Mouse (Mus musculus) left cerebral cortex, postnatal 14 days (tissue): ENCODE measurements around the gene 0610030E20Rik. TPM values are rescaled to one million over a fixed set of nuclear protein-coding genes. Genes with fewer than 3 reads are reported as not detected.
A peak's percentile ranks its signal among the peaks of the same experiment; 100 is the strongest.

Source experiments
- DNase-seq, 2 experiments: peaks; one replicate each; pipeline ENCODE4 v3.0.0; 2021 to 2022; ENCODE audit warnings: low spot score in 2 of 2, mixed read lengths in 1 of 2
- intact Hi-C: fragments of 180-260 bp; cut with DNase I; formaldehyde crosslinking; loops from one replicate; pipeline ENCODE4 v1.15.1; 2025
- total RNA-seq, 2 experiments: library from RNA; stranded (reverse); gene quantifications; 2 replicates each; pipeline ENCODE4 v1.2.3; 2021

0610030E20Rik gene
- total RNA-seq, 2 experiments from 2014 or later, result 13.2 to 15.4 TPM

DNA sequence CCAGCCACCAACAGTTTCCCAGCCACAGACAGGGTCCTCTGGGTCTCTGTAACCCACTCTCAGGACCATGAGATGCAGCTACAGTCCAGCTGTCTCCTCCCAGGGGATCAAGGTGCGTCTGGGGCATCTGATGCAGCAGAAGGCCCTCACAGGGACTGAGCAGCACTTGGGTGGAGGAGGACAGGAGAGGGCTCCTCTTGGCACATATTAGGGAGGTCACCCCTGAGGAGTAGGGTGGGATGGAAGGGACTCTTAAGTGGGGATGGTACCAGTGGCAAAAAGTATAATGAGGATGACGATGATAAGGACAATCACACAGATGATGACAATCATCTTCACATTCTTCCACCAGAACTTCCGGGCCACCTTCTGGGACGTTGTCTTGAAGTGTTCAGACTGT lies 38.1 kb downstream of the 0610030E20Rik start:
- no peak for DNase-seq
- intact Hi-C loops, result no loop called here

DNA sequence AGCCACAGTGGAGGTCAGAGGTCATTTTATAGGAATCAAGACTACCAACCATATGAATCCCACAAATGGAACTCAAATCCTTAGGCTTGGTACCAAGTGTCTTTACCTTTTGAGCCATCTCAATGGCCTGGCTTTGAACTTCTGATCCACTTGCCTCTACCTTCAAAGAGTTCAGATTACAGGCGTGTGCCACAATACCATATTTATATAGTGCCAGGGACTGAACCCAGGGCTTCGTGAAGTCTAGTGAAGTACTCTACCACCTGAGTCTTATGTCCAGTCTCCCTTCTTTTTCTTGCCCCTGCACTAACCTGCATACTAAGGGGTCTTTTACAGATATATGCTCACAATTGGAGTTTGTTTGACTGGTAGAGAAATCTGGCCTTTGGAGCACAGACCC lies 39.4 kb downstream of the 0610030E20Rik start:
- DNase-seq, result no peak
- intact Hi-C loops, result no loop called here

DNA sequence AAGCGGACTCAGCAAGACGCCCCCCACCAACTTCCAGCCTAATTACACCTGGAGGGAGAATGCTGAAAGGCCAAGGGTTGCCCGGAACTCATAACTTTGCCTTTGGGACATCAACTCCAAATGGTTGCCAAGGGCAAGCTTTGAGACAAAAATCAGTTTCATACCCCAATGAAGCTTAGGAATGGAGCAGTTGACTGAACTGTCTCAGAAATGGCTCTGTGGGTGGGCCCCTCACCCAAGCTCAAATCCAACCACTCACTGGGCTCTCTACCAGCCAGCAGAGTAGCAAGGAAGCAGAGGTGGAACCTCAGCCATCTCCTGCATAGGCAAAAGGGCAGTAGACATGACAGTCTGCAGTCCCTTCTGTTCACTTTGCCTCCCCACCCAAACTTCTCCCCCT lies 40.7 kb downstream of the 0610030E20Rik start:
- intact Hi-C loops, result no loop called here
- no peak for DNase-seq

DNA sequence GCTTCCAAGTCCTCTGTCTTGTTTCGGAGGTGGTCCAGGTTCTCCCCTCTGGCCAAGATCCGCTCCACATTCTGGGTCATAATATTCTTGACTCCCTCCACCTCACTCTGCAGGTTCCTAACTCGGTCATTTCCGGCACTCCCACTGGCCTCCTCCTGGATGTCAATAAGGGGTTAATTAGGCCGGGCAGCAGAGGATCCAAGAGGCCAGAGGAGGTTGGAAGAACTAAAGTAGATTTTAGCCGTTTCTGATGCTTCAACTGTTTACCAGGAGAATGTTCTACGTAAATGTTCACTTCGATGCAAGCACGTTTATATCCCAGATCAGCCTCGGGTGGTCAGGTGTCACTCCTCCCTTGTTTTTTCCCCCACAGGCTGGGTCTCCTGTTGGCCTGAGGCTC lies 41.1 kb downstream of the 0610030E20Rik start:
- DNase-seq, result no peak
- intact Hi-C loops, result no loop called here

DNA sequence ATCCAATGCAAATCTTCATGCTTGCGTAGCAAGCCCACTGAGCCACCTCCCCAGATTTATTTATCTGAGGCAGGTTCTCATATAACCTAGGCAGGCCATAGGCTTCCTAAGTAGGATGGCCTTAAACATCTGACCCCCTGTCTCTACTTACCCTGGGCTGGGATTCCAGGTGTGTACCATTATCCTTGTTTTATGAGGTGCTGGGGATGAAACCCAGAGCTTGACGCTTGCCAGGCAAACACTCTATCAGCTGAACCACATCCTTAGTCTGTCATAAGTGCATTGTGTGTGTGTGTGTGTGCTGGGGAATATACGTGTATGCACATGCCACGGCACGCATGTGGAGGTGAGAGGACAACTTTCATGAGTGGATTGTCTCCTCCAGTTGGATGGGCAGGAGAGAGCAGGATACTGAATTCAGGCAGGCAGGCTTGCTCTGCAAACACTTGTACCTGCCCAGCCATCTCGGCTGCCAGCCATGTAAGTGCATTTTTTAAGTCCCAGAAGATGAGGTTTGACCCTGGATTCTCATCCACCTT lies 41.7 kb downstream of the 0610030E20Rik start:
- intact Hi-C loops, result no loop called here
- DNase-seq, result no peak

DNA sequence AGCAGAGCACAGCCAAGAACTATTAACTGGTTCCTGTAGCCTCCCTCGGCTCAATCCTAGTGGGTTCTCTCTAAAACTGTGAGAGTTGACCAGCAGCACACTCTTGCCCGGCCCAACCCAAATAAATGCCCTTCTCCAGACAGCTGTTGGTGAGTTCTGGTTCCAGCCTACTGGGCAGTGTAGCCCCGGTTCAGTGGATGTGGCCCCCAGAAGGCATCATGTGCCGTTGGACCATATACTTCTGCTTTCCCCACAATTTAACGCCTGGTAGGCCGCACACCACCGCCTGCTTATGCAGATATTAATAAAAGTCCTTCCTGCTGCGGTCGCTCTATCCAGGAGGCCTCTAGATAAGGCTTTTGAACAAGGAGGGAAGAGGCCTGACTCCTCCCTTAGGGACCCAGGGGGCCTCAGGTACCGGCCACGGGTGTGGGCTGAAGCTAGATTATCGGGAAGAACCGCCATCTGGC lies 42.4 kb downstream of the 0610030E20Rik start:
- intact Hi-C loops, result no loop called here

DNA sequence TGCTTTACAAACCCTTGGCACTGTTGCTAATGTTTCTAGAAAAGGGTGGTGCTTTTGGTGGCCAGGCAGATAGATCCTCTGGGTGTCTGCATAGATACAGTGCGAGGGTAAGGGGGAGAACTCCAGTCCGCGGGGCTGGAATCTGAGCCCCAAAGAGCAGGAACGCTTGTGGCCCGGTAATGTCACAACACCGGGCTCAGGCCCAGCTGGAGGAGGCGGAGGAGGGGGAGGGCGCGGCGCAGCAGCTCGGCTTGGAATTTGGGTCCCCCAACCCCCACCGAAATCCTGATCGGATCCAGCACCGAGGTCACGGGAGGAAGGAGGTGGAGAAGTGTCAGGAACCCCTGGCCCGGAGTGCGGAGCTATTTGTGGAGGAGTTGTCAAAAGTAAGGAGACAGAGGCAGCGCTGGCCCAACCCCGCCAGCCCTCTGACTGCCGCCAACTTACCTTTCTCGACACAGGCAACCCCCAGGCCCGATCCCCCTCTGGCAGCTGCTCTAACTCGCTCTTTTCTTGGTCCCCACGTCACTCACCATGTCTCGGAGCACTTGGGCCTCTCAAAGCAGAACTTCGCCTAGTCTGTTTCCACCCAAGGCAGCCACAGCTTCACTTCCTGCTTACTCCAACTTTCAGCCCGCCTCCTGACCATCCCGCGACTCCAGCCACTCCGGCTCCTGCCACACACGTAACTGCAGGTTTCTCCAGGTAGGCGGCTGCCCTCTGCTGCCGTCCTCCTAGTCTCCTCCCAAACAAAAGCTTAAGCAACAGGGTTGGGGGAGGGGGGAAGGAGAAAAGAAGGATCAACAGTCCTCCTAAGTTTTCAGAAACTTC lies 43.0 kb downstream of the 0610030E20Rik start, which contains the start of gene Vamp8:
TSS of gene Vamp8 (minus strand) at position 763 of the 831 bp plus-strand sequence.
- intact Hi-C loops, result no loop called here
- peak; percentile 23 to 34 for DNase-seq

More for the DNA sequence above, 42.4 kb downstream of the 0610030E20Rik start:
- DNase-seq, result no peak

DNA sequence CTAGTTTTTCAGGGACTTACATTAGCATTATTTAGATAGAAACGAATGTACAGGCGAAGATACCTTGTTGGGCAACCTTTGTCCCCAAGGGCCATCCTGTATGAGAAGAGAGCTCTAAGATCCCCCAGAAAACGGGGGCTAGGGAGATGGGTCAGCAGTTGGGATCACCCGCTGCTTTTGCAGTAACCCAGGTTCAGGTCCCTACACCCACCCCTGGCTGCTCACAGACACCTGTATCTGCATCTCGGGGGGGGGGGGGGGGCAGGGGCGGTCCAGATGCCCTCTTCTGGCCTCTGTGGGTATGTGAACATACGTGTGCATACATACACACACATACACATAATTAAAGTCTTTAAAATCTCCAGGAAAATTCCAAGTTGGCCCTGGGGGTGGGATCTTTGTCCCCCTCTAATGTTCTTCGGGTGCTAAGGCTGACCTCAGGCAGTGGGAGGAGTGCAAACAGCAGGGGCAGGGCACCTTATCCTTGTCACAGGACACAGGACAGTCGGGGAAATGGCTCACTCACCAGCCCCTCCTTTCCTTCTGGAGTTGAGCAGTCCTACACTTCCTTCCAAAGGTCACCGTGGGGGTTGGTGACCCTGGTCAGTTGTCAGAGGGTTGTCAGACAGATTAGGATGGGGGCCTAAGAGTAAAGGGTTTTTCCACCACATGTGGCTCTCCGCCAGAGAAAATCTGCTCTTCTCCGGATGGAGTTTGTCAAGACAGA lies 43.8 kb downstream of the 0610030E20Rik start:
- DNase-seq, result no peak
- intact Hi-C loops, result no loop called here

DNA sequence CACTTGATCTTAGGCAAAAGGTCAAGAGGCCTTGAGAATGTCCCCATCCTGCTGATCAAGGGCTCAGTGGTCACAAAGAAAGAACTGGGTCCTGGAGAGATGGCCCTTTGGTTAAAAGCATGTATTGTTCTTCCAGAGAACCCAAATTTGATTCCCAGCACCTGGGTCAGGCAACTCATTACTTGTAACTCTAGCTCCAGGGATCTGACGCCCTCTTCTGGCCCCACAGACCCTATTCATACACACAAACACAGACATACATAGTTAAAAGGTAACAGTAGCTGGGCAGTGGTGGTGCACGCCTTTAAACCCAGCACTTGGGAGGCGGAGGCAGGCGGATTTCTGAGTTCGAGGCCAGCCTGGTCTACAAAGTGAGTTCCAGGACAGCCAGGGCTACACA lies 45.2 kb downstream of the 0610030E20Rik start:
- intact Hi-C loops, result no loop called here

DNA sequence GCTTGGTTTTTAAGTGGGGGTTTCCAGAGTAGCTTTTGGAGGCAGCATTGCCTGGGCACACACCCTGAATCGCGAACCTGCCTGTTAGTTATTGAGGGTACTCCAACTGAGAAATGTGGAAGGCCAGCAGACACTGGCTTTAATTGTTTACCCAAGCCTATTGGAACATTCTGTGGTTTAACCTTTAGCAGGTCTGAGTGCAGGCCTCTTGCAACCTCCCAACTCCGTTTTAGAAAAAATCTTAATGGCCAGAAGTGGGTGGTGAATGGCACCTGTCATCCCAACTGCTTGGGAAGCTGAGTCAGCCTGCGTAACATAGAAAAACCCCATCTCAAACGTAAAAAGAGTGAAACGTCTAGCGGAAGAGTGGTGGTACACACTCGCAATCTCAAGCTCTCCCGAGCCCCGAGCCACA lies 49.7 kb downstream of the 0610030E20Rik start:
- intact Hi-C loops, result no loop called here
- no peak for DNase-seq

More for the DNA sequence above, 45.2 kb downstream of the 0610030E20Rik start:
- DNase-seq, result no peak

DNA sequence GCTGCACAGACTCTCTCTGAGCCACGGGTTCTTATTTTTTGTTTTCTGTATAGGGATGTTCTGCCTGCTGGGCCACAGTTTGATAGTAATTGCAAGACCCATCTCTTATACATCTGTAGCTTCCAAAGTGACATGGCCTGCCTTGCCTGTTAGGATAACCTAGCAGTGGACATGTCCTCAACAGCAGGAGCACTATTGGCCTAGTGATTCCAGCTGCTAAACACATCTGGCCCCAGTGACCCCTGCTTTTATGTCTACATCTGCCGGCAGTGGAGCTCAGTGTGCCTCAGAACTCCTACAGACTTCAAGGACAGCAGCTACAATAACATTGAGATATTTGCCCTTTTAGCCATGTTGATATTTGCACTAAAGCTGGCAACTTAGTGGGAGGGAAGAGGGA lies 52.9 kb downstream of the 0610030E20Rik start:
- intact Hi-C loops, result no loop called here
- DNase-seq, result no peak

DNA sequence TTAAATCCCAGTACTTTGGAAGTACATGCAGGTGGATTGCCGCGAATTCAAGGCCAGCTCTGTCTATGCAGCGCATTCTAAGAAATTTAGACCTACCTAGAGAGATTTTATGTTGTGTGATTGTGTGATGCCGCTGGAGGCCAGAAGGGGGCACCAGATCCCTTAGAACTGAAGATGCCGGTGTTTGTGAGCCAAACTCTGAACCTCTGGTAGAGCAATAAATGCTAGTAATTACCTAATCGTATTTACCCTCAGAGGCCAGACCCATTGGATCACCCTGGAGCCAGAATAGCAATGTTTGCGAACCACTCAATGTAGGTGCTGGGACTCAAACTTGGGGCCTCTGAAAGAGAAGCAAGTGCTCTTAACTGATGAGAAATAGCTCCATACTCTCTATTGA lies 54.8 kb downstream of the 0610030E20Rik start:
- DNase-seq, result peak; percentile 76 to 77
- intact Hi-C loops, result no loop called here

Other genes with a start within 250 kb of the 0610030E20Rik start
- gene St3gal5, start 249.7 kb upstream of the 0610030E20Rik start, total RNA-seq, result 100 to 1,000 TPM; 136 to 139 TPM
- 1 to 10 TPM; 1.2 to 1.3 TPM for gene Atoh8, start 111.7 kb upstream of the 0610030E20Rik start, total RNA-seq
- not detected for gene Sftpb, start 42.7 kb upstream of the 0610030E20Rik start, total RNA-seq
- 10 to 100 TPM; 34.3 to 34.9 TPM for gene Usp39, start 2.1 kb upstream of the 0610030E20Rik start, total RNA-seq
- 10 to 100 TPM; 10.4 to 11.8 TPM for gene Tmem150a, start 8.1 kb downstream of the 0610030E20Rik start, total RNA-seq
- gene Rnf181, start 19.6 kb downstream of the 0610030E20Rik start, total RNA-seq, result 10 to 100 TPM; 70.4 to 73.7 TPM
- gene Vamp5, start 33.2 kb downstream of the 0610030E20Rik start, total RNA-seq, result 1 to 10 TPM; 4.2 to 7.1 TPM
- 10 to 100 TPM in 1 of 2 experiments, 1 to 10 TPM in 1; 9.6 to 11.0 TPM for gene Vamp8, start 43.4 kb downstream of the 0610030E20Rik start, total RNA-seq
- gene Ggcx, start 67.0 kb downstream of the 0610030E20Rik start, total RNA-seq, result 10 to 100 TPM; 22.3 to 23.1 TPM
- gene Mat2a, start 92.2 kb downstream of the 0610030E20Rik start, total RNA-seq, result 100 to 1,000 TPM; 170 to 173 TPM
- under 1 TPM; 0.70 to 0.92 TPM for gene Sh2d6, start 174.4 kb downstream of the 0610030E20Rik start, total RNA-seq
- 1 to 10 TPM; 3.3 to 3.6 TPM for gene Capg, start 197.1 kb downstream of the 0610030E20Rik start, total RNA-seq